Mouse (Mus musculus) hindbrain, embryonic 12.5 days (tissue): ENCODE data around the gene Nrcam. TPM values are rescaled to one million over a fixed set of nuclear protein-coding genes. Genes with fewer than 3 reads are reported as not detected.

Experiments
- ATAC-seq: fragments of 200-750 bp; cut with Nextera tagmentation; 2 replicates; pipeline ENCODE4 v1.8.0; 2017; ENCODE audit warnings: moderate TSS enrichment; ENCODE audit not compliant: low FRiP score
- H3K27ac ChIP-seq: fragments of 300-500 bp; sonication (generic); 2 replicates; pipeline ENCODE4 v1.5.1; 2016; ENCODE audit warnings: mild to moderate bottlenecking
- H3K27me3 ChIP-seq: fragments of 300-500 bp; sonication (generic); 2 replicates; pipeline ENCODE4 v1.6.1; 2016; ENCODE audit warnings: mild to moderate bottlenecking
- H3K36me3 ChIP-seq: fragments of 300-500 bp; sonication (generic); 2 replicates; pipeline ENCODE4 v1.6.1; 2016; ENCODE audit warnings: mild to moderate bottlenecking
- H3K4me1 ChIP-seq: fragments of 300-500 bp; sonication (generic); 2 replicates; pipeline ENCODE4 v1.6.1; 2016
- H3K4me2 ChIP-seq: fragments of 300-500 bp; sonication (generic); replicated peaks from 2 replicates; pipeline ENCODE4 v1.6.1; 2016; ENCODE audit warnings: mild to moderate bottlenecking
- H3K4me3 ChIP-seq: fragments of 300-500 bp; sonication (generic); 2 replicates; pipeline ENCODE4 v1.5.1; 2016; ENCODE audit warnings: mild to moderate bottlenecking
- H3K9ac ChIP-seq: fragments of 300-500 bp; sonication (generic); 2 replicates; pipeline ENCODE4 v1.6.1; 2016; ENCODE audit warnings: mild to moderate bottlenecking, moderate library complexity
- H3K9me3 ChIP-seq: fragments of 300-500 bp; sonication (generic); replicated peaks from 2 replicates; pipeline ENCODE4 v1.6.1; 2016; ENCODE audit warnings: mild to moderate bottlenecking
- WGBS: fragments of 180-500 bp; shearing (Covaris S2); methylation state at CpG from one replicate; pipeline ENCODE4 v1.1.7; 2016; 5-methylcytosine and 5-hydroxymethylcytosine counted together
- polyA plus RNA-seq: library from polyadenylated mRNA; unstranded; fragments of >200 nt; fragmentation: Nextera tagmentation; extraction: Ambion mirVana; gene quantifications from 2 replicates; pipeline ENCODE4 v1.2.1, GENCODE M21; 2016

Gene Nrcam
- polyA plus RNA-seq, 1 experiment from 2014 or later, result 97.0 TPM

GRCm38 (mm10) chr12:44378431-44379161 lies 49.9 kb downstream of the Nrcam start:
- Histone ChIP-seq H3K4me1 (no peaks in the 10 kb centered on the region), H3K9me3 (no peaks in the 10 kb centered on the region), H3K9ac (no peak overlapping the region), H3K4me2 (no peak overlapping the region), H3K27me3 (no peaks in the 10 kb centered on the region; the same call in 1 of the 2 replicates), H3K4me3 (no peak overlapping the region), H3K36me3 (no peaks in the 10 kb centered on the region), H3K27ac (peak overlapping the region; percentile 17; the same call in 1 of the 2 replicates)
- ATAC-seq, result no peak
- 68% methylated on average over 8 of the region's 8 CpGs for WGBS

- Histone ChIP-seq H3K4me1 (peaks cover 5% of the 10 kb centered on the region; the same call in 1 of the 2 replicates), H3K27ac (no peak overlapping the region), H3K36me3 (no peaks in the 10 kb centered on the region), H3K4me2 (no peak overlapping the region), H3K4me3 (no peak overlapping the region), H3K9me3 (no peaks in the 10 kb centered on the region), H3K9ac (no peak overlapping the region), H3K27me3 (no peaks in the 10 kb centered on the region)
- ATAC-seq, result no peak
- WGBS, result 89% methylated on average over 4 of the region's 4 CpGs
Observed at GRCm38 (mm10) chr12:44380805-44381204, 52.1 kb downstream of the Nrcam start.

GRCm38 (mm10) chr12:44386398-44386797 lies 57.7 kb downstream of the Nrcam start:
- Histone ChIP-seq H3K4me2 (no peak overlapping the region), H3K36me3 (no peaks in the 10 kb centered on the region), H3K27me3 (no peaks in the 10 kb centered on the region), H3K9ac (no peak overlapping the region), H3K4me1 (peaks cover 17% of the 10 kb centered on the region), H3K27ac (no peak overlapping the region; the same call in 1 of the 2 replicates), H3K9me3 (no peaks in the 10 kb centered on the region), H3K4me3 (no peak overlapping the region)
- 37% methylated on average over 7 of the region's 7 CpGs for WGBS
- no peak for ATAC-seq

GRCm38 (mm10) chr12:44388220-44388619 lies 59.5 kb downstream of the Nrcam start:
- H3K4me2 ChIP-seq, result no peak overlapping the region
- peaks cover 17% of the 10 kb centered on the region for H3K4me1 ChIP-seq
- WGBS, result 46% methylated on average over 1 of the region's 1 CpGs
- H3K27ac ChIP-seq, result no peak overlapping the region
- H3K4me3 ChIP-seq, result no peak overlapping the region
- H3K9ac ChIP-seq, result no peak overlapping the region
- no peaks in the 10 kb centered on the region for H3K36me3 ChIP-seq
- H3K9me3 ChIP-seq, result no peaks in the 10 kb centered on the region
- no peak for ATAC-seq
- H3K27me3 ChIP-seq, result no peaks in the 10 kb centered on the region

GRCm38 (mm10) chr12:44390391-44391137 lies 61.9 kb downstream of the Nrcam start:
- no peaks in the 10 kb centered on the region for H3K27me3 ChIP-seq
- no peaks in the 10 kb centered on the region for H3K36me3 ChIP-seq
- H3K4me2 ChIP-seq, result no peak overlapping the region
- no peaks in the 10 kb centered on the region for H3K9me3 ChIP-seq
- peaks cover 12% of the 10 kb centered on the region for H3K4me1 ChIP-seq
- H3K27ac ChIP-seq, result no peak overlapping the region
- 78% methylated on average over 5 of the region's 5 CpGs for WGBS
- no peak overlapping the region for H3K9ac ChIP-seq
- H3K4me3 ChIP-seq, result no peak overlapping the region
- ATAC-seq, result 0 out of 2 replicates have a peak, but pooled peaks have one; percentile 66

- no peaks in the 10 kb centered on the region for H3K4me1 ChIP-seq
- no peak overlapping the region for H3K9ac ChIP-seq
- H3K27me3 ChIP-seq, result no peaks in the 10 kb centered on the region
- no peaks in the 10 kb centered on the region for H3K36me3 ChIP-seq
- ATAC-seq, result no peak
- no peaks in the 10 kb centered on the region for H3K9me3 ChIP-seq
- H3K4me2 ChIP-seq, result no peak overlapping the region
- H3K27ac ChIP-seq, result no peak overlapping the region
- no peak overlapping the region for H3K4me3 ChIP-seq
- 84% methylated on average over 3 of the region's 3 CpGs for WGBS
Observed at GRCm38 (mm10) chr12:44394901-44395300, 66.2 kb downstream of the Nrcam start.

- H3K9me3 ChIP-seq, result no peaks in the 10 kb centered on the region
- WGBS, result 48% methylated on average over 5 of the region's 5 CpGs
- no peak overlapping the region for H3K4me2 ChIP-seq
- H3K4me3 ChIP-seq, result no peak overlapping the region
- no peak overlapping the region for H3K9ac ChIP-seq
- no peaks in the 10 kb centered on the region for H3K36me3 ChIP-seq
- H3K27ac ChIP-seq, result no peak overlapping the region
- H3K4me1 ChIP-seq, result peaks cover 12% of the 10 kb centered on the region
- ATAC-seq, result no peak
- no peaks in the 10 kb centered on the region for H3K27me3 ChIP-seq
Observed at GRCm38 (mm10) chr12:44397782-44398181, 69.1 kb downstream of the Nrcam start.

- Histone ChIP-seq H3K4me2 (no peak overlapping the region), H3K9ac (no peak overlapping the region), H3K4me3 (no peak overlapping the region), H3K9me3 (no peaks in the 10 kb centered on the region), H3K27ac (peak overlapping the region; percentile 80), H3K36me3 (no peaks in the 10 kb centered on the region), H3K27me3 (no peaks in the 10 kb centered on the region), H3K4me1 (peaks cover 24% of the 10 kb centered on the region)
- WGBS, result 57% methylated on average over 1 of the region's 1 CpGs
- 0 out of 2 replicates have a peak, but pooled peaks have one; percentile 6 for ATAC-seq
Observed at GRCm38 (mm10) chr12:44402134-44402533, 73.4 kb downstream of the Nrcam start.

GRCm38 (mm10) chr12:44403270-44403669 lies 74.6 kb downstream of the Nrcam start:
- Histone ChIP-seq H3K27ac (peak overlapping the region; percentile 80), H3K4me3 (no peak overlapping the region), H3K4me2 (no peak overlapping the region), H3K27me3 (no peaks in the 10 kb centered on the region), H3K4me1 (peaks cover 24% of the 10 kb centered on the region), H3K36me3 (no peaks in the 10 kb centered on the region), H3K9me3 (no peaks in the 10 kb centered on the region), H3K9ac (no peak overlapping the region)
- WGBS, result 76% methylated on average over 1 of the region's 1 CpGs
- ATAC-seq, result peak; percentile 57; the same call in 1 of the 2 replicates

GRCm38 (mm10) chr12:44403731-44404424 lies 75.2 kb downstream of the Nrcam start:
- no peaks in the 10 kb centered on the region for H3K9me3 ChIP-seq
- no peak overlapping the region for H3K4me3 ChIP-seq
- no peak overlapping the region for H3K4me2 ChIP-seq
- H3K9ac ChIP-seq, result no peak overlapping the region
- 15% methylated on average over 3 of the region's 3 CpGs for WGBS
- H3K27ac ChIP-seq, result peak overlapping the region; percentile 80
- H3K27me3 ChIP-seq, result no peaks in the 10 kb centered on the region
- no peaks in the 10 kb centered on the region for H3K36me3 ChIP-seq
- H3K4me1 ChIP-seq, result peaks cover 24% of the 10 kb centered on the region
- ATAC-seq, result peak; percentile 87

GRCm38 (mm10) chr12:44409786-44410185 lies 81.1 kb downstream of the Nrcam start:
- no peak overlapping the region for H3K27ac ChIP-seq
- no peak overlapping the region for H3K9ac ChIP-seq
- no peak for ATAC-seq

GRCm38 (mm10) chr12:44411031-44411430 lies 82.3 kb downstream of the Nrcam start:
- 89% methylated on average over 3 of the region's 3 CpGs for WGBS
- H3K36me3 ChIP-seq, result no peaks in the 10 kb centered on the region
- no peaks in the 10 kb centered on the region for H3K9me3 ChIP-seq
- no peak overlapping the region for H3K27ac ChIP-seq
- H3K9ac ChIP-seq, result no peak overlapping the region
- no peaks in the 10 kb centered on the region for H3K4me1 ChIP-seq
- no peak for ATAC-seq
- H3K27me3 ChIP-seq, result no peaks in the 10 kb centered on the region
- H3K4me2 ChIP-seq, result no peak overlapping the region
- H3K4me3 ChIP-seq, result no peak overlapping the region

More at GRCm38 (mm10) chr12:44409786-44410185, 81.1 kb downstream of the Nrcam start:
- Histone ChIP-seq H3K27me3 (no peaks in the 10 kb centered on the region), H3K4me3 (no peak overlapping the region), H3K9me3 (no peaks in the 10 kb centered on the region), H3K36me3 (no peaks in the 10 kb centered on the region), H3K4me1 (no peaks in the 10 kb centered on the region), H3K4me2 (no peak overlapping the region)
- 94% methylated on average over 4 of the region's 4 CpGs for WGBS
